Mouse (Mus musculus) ES-E14 (cell line): Measurements from ENCODE around the gene Gm20498.

ENCODE experiments used
- CHD2 ChIP-seq: IDR thresholded peaks from 2 replicates; pipeline ENCODE4 v1.6.1; 2014; ENCODE audit warnings: mild to moderate bottlenecking, low read depth, low read length, inconsistent platforms
- MAFK ChIP-seq: IDR thresholded peaks from 2 replicates; pipeline ENCODE4 v1.6.1; 2014; ENCODE audit warnings: mild to moderate bottlenecking, low read depth, low read length, inconsistent platforms; ENCODE audit not compliant: insufficient read depth
- ZNF384 ChIP-seq: IDR thresholded peaks from 2 replicates; pipeline ENCODE4 v1.6.1; 2012; ENCODE audit warnings: low read depth, low read length, inconsistent platforms

DNA sequence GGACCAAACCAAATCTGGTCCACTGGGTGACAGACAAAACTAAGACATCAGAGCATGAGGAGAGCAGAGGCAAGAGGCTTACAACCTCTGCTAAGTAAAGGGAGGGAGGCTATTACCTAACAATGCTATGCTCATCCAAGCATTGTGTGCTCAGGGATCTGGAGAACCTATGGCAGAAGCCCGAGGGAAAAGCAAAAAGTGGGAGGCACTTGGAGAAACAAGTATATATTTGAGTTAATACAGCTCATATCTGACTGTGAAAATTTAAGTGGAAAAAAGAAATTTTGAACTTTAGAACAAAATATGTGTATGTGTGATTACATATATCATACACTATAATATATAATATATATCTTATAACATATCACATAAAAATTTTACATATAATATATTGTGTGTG is 110.9 kb downstream of the Gm20498 start, which contains the start of gene Adam4:
- TF ChIP-seq CHD2 (no peak), ZNF384 (no peak), MAFK (no peak)
